Mouse (Mus musculus): ENCODE measurements around the gene Gucy2d.

Gene Gucy2d

GRCm38 (mm10) chr7:98489623-98490084 is 49.4 kb downstream of the Gucy2d start:
- DNase-seq (ENCODE audit: low read depth, low spot score), result peak; percentile 58

GRCm38 (mm10) chr7:98490328-98490727 is 50.1 kb downstream of the Gucy2d start:
- DNase-seq (ENCODE audit: low read depth, low spot score), result no peak

- DNase-seq (ENCODE audit: low read depth, low spot score), result no peak
Measured at GRCm38 (mm10) chr7:98490911-98491310, 50.7 kb downstream of the Gucy2d start.

GRCm38 (mm10) chr7:98491451-98492200 is 51.4 kb downstream of the Gucy2d start:
- no peak for DNase-seq (ENCODE audit: low read depth, low spot score)

- no peak for DNase-seq (ENCODE audit: low read depth, low spot score)
Measured at GRCm38 (mm10) chr7:98492331-98492730, 52.1 kb downstream of the Gucy2d start.

- DNase-seq (ENCODE audit: low read depth, low spot score), result no peak
Measured at GRCm38 (mm10) chr7:98493307-98493706, 53.1 kb downstream of the Gucy2d start.

- no peak for DNase-seq (ENCODE audit: low read depth, low spot score)
Measured at GRCm38 (mm10) chr7:98493901-98494480, 53.8 kb downstream of the Gucy2d start.

- DNase-seq (ENCODE audit: low read depth, low spot score), result no peak
Measured at GRCm38 (mm10) chr7:98495591-98495990, 55.4 kb downstream of the Gucy2d start.

GRCm38 (mm10) chr7:98497451-98497850 is 57.2 kb downstream of the Gucy2d start:
- DNase-seq (ENCODE audit: low read depth, low spot score), result no peak

GRCm38 (mm10) chr7:98498101-98498500 is 57.9 kb downstream of the Gucy2d start:
- DNase-seq (ENCODE audit: low read depth, low spot score), result no peak

- DNase-seq (ENCODE audit: low read depth, low spot score), result no peak
Measured at GRCm38 (mm10) chr7:98498656-98499560, 58.7 kb downstream of the Gucy2d start.

GRCm38 (mm10) chr7:98499561-98500292 is 59.5 kb downstream of the Gucy2d start:
- no peak for DNase-seq (ENCODE audit: low read depth, low spot score)

- no peak for DNase-seq (ENCODE audit: low read depth, low spot score)
Measured at GRCm38 (mm10) chr7:98500470-98500869, 60.3 kb downstream of the Gucy2d start.

- no peak for DNase-seq (ENCODE audit: low read depth, low spot score)
Measured at GRCm38 (mm10) chr7:98501078-98501477, 60.9 kb downstream of the Gucy2d start.

- DNase-seq (ENCODE audit: low read depth, low spot score), result no peak
Measured at GRCm38 (mm10) chr7:98502921-98503320, 62.7 kb downstream of the Gucy2d start.

GRCm38 (mm10) chr7:98503951-98504647 is 63.9 kb downstream of the Gucy2d start:
- DNase-seq (ENCODE audit: low read depth, low spot score), result no peak

GRCm38 (mm10) chr7:98504726-98505314 is 64.6 kb downstream of the Gucy2d start:
- no peak for DNase-seq (ENCODE audit: low read depth, low spot score)

GRCm38 (mm10) chr7:98505664-98506063 is 65.4 kb downstream of the Gucy2d start:
- DNase-seq (ENCODE audit: low read depth, low spot score), result no peak

- DNase-seq (ENCODE audit: low read depth, low spot score), result no peak
Measured at GRCm38 (mm10) chr7:98510961-98511958, 71.0 kb downstream of the Gucy2d start.

All from retina, postnatal 7 days (tissue).